Mouse (Mus musculus) spleen, adult 18-20 months (tissue): ENCODE results near the gene Irf2.

ENCODE experiments used
- DNase-seq, 2 experiments: peaks; one replicate each; pipeline ENCODE4 v3.0.0; 2022; ENCODE audit warnings: mixed read lengths in 2 of 2

Gene Irf2

DNA sequence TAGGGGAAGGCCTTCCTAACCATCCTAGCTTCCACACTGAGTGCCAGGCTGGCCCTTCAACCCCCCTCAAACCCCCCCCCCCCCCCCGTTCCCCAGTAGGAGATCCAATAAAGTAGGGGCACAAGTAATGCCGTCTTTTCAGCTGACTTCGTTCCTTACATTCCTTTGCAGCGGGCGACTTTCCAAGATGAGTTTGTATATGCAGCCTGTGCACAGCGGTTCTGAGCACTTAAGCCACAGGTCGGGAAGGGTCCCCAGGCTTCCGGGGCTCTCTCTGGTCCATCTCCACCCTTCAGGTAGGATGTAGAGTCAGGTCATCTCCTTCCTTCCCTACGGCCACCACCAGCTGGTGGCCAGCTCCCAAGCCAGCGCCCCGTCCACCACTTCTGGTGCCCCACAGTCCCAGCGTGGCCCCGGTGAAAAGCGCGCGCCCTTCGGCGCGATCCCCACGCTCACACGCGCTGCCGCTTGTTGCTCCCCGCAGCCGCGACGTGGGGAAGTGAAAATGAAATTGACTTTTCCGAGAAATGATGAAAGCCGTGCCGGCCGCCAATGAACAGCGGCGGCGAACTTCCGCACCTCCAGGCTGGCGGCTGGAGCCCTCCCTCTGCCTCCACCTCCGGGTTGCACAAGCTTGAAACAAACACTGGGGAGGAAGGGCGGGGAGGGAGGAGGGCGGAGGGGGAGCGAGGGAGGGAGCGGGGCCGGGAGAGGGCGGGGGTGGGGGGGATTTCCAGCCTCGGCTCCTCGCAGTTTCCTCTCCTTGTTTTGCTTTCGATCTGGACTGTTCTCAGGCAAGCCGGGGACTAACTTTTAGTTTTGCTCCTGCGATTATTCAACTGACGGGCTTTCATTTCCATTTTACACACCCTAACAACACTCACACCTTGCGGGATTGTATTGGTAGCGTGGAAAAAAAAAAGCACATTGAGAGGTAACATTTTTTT lies at the start of gene Irf2:
Irf2 (plus strand) TSS at position 730 of the 947 bp plus-strand sequence.
- peak; percentile 83 to 91 for DNase-seq

DNA sequence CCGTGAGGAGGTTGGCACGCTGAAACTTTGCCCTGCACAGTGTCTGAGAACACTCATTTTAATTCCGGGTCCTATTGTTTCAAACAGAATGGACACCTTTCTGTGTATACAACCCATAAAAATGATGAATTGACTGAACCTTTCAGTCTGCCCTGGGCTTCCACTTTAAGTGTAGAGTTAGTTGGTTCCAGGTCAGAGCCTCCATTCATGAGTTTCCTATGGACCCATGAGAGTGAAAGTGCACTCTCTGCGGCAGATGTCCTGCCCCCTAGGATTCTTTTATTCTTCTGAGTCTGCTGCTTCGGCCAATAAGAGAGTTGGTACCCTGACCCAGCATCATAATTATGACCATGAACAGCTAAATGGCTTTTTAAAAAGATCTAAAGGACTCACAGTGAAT lies 49.4 kb upstream of the Irf2 start:
- no peak for DNase-seq

DNA sequence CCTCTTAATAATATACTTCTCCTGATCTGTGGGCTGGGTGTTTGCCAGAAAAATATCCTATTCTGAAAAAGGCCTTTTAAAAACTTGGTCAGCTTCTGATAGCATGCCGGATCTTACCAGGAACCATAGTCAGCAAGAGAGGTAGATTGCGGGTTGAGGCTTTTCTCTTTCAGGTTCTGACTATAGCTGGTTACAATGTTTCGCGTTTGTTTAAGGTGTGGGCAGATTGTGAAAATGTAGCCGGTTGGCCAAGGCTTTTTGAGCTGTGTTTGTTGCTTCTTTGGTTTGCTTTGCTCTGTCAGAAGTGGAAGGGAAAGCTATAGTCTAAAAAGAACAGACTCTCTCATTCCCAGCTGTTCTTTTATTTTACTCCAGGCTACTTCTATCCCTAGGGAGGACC lies 49.0 kb upstream of the Irf2 start:
- DNase-seq = no peak

DNA sequence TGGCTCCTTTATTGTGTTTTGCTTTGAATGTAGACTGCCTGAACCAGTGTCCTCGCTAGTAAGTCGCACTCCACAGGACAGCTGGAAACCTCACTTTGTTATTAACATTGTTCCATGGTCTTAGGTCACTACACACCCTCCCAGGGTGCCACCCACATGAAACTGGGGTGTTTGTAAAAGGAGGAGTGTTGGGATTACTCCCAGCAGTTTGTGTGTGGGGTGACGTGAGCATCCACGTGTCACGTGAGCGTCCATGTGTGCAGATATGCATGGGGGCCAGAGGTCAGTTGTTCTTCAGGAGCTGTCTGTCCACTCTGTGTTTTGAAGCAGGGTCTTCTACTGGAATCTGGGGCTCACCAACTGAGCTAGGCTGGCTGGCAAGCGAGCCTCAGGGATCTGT lies 48.2 kb upstream of the Irf2 start:
- DNase-seq = no peak

DNA sequence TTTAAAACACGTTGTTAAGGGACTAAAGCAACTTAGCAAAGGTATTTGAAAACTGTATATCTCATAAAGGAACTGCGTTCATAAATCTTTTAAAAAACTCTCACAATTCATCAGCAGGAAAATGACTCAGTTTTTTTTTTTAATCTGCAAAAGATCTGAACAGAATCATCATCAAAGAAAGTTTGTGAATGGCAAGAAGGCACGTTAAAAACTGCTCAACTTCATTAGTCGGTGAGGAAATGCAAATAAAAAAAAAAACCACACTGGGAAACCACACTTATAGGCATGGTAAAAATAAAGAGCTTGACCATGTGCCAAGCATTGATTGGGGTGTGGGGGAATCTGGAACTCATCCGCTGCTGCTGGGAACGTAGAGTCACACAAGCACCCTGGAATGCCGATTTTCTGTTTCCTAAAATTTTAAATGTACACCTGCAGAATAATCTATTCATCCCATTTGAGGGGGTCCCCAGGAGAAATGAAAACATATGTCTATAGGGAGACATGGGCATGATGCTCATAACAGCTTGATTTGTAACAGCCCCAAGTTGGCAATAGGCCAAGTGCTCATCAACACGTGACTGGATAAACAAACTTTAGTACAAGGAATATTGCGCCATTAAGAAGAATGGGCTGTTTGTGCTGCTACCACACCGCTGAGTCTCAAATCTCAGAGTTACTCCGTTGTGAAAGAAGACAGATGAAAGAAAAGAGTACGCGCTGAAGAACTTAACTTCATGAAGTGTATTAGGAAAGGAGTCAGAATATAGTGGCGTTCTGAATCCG lies 43.1 kb upstream of the Irf2 start:
- DNase-seq = no peak

DNA sequence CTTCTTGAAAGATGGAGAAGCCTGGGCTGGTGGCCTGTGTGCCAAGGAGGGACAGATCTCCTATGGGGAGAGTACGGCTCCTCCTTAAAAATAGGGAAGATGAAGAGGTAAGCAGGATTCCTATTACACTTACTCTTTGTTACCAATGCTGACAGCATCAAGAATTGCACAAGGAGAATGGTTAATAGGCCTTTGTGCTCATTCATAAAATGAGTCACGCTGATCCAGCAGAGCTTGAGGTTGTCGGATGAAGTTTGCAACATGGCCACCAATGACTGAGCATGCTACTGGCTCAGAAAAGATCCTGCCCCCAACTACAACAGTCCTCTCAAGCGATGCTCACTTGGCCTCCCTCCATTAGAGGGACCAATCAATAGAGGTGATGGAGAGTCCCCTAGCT lies 42.0 kb upstream of the Irf2 start:
- no peak for DNase-seq

DNA sequence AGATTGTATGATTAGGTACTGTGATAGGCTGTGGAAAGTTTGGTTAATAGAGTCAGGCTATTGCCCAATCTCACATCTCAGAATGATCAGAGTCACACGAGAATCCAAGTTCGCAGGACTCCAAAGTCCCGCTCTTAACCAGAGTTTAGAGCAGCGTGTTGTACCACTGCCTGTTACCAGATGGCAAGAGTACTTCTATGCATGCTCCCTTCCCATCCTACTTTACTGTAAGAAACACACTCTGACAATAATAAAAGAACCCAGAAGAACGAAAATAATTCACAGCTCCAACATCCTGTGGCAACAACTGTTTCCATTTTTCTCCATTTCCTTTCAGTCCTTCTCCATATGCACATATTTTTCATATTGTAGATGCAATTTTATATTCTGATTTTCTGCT lies 41.4 kb upstream of the Irf2 start:
- no peak for DNase-seq

DNA sequence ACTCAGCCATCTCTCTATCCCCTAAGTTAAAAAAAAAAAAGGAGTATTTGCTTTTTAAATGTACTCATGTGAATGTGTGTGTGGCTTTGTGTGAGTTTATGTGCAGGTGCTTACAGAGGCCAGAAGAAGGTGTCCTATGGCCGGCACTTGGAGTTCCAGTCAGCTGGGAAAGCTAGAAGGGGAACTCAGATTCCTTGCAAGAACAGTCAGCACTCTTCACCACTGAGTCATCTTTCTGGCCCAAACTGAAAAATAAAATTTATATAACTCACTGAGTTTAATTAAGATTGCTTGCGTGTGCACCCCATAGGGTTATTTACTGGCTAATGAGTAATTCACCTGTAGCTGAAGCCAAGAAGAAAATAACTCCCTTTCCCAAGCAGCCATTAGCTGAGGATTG lies 34.4 kb upstream of the Irf2 start:
- DNase-seq = no peak

DNA sequence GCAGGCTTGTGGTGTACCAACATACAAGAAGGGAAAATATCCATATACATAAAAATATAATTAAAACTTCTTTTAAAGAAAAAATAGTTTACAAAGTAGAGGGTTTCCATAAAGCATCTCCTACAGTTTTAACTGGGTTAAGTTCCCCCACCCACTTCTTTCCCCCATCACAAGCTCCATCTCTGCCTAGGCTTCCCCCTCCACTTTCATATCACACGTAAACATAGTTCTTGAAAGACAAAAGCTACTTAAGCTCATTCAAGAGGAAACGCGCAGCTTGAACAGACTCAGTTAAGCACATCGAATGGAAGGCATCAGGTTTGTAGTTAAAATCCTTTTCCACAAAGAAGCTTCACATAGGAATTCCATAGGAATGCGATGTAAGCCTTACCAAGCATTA lies 32.8 kb upstream of the Irf2 start:
- DNase-seq = no peak

DNA sequence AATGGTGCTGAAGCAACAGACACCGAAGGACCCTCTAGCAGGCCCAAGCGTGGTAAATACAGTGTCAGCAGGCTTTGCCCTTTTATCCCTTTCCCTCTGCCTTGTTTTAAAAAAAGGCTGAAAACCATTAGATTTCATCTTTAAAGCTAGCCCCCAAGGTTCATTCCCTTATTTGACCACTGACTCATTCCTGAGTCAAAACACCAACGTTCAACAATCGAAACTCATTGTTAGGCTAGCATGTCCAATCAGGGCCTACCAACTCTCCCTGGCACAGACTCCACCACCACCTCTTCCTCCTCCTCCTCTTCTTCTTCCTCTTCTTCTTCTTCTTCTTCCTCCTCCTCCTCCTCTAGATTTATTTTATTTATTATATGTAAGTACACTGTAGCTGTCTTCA lies 30.2 kb upstream of the Irf2 start:
- DNase-seq = no peak

DNA sequence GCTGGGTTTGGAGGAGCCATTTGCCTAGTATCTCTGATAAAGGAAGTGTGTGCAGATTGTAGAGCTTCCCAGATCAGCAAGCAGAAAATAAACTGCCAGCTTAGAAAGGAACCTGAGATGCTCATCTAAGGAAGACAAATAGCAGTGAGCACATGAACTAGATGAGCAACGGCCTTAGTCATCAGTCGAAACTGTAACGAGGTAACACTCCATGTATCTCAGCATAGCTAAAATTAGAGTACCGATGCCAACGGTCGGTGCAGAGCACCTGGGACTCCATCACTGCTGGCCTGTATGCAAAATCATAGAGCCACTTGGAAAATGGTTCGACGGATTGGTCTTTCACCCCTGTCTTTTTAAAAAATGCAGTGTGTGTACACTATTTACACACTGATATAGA lies 29.2 kb upstream of the Irf2 start:
- no peak for DNase-seq

DNA sequence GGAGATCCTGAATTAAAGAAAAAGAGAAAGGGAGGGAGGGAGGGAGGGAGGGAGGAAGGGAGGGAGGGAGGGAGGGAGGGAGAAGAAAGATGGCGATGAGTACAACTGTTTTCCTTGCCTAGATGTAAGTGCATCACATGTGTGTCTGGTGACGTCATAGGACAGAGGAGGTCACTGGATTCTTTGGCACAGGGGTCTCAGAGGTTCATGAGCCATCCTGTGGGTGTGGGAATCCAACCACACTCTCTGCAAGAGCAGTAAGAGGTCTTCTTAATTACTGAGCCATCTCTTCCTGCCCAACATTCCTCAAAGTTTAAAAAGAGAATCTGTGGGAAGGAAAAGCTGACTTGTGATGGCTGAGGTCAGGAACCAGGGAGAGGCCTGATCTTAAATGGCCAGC lies 28.0 kb upstream of the Irf2 start:
- DNase-seq = no peak

DNA sequence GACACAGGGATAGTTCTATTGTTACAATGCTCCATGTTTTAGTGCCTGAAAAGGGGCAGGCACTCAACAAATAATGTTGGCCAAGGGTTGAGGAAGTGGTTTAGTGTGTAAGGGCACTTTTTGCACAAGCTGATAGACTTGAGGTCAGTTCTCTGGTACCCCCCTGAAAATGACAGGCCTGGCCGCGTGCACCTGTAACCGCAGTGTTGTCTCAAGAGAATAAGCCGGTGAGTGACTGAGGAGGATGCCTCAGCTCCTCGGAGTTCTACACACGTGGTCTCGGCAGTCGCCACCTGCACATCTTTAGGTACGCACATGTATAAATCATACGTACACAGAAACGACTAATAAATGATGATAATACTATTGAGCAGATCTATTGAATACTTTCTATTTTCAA lies 26.4 kb upstream of the Irf2 start:
- peak; percentile 50 to 70 for DNase-seq

DNA sequence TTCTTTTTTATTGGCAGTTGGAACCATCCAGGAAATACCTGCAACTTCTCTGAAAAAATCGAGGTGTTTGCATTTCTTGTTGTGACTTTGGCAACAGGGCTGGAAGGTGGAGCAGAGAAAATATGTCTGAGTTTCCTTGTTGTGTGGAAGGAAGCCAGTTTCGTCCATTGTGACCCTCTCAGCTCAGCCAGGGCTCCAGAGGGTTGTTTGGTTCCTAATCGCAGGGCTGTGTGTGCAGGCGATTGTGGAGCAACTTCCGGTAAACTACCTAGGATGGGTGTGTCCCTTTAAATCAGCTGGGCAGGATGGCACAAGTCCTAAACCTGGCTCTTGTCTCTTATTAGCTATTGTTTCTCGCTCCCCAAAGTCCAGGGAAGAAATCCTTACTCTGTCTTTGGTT lies 25.7 kb upstream of the Irf2 start:
- no peak for DNase-seq

DNA sequence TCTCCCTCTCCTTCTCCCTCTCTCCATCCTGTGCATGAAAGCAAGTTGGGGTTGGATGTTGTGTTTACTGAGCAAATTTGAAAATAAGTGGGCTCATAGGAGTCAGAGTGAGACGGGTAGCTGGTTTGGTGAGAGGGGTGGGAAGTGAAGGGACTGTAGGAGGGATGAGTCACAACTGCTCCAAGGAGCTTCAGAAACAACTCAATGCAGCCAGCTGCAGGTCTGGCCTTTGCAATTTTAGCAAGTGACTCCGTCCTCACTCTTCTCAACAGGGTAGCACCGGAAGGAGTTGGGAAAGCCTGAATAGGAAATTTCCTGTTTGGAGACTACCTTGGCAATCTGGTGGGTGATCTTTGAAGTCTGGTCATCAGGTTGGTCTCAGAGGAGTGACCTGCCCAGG lies 25.1 kb upstream of the Irf2 start:
- DNase-seq = no peak

DNA sequence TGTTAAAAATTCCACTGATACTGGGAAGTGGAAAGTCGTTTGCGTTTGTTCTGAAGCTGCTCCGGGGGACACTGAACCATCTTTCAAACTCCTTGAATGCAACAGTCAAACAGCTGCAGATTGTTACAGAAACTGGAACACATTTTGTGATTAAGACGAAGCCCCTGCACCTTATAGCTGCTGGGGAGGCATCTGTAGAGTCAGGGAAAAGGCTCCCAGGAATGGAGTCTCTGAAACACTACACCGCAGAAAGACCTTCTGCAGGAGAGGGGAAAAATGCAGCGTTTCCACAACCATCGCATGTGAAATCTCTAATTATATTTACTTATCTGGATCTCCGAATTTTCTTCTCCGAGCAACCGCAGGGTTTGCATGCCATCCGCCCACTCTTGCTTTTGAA lies 23.1 kb upstream of the Irf2 start:
- no peak for DNase-seq

DNA sequence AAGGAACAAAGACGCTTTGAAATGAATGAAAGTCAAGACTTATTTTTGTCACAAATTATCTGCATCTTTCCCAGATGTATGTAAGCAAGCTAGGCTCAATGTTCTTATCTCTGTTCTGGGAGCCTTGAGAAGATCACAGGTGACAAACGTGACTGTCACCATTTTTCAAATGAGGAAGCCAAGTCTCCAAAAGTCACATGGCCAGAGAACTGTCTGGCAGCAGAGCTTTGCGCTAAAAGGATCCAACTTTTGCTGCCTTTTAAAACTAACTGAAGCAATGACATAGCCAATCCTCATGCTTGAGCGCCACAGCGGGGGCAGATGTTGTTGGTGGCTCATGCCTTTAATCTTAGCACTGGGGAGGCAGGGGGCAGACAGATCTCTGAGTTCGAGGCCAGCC lies 22.4 kb upstream of the Irf2 start:
- no peak for DNase-seq

DNA sequence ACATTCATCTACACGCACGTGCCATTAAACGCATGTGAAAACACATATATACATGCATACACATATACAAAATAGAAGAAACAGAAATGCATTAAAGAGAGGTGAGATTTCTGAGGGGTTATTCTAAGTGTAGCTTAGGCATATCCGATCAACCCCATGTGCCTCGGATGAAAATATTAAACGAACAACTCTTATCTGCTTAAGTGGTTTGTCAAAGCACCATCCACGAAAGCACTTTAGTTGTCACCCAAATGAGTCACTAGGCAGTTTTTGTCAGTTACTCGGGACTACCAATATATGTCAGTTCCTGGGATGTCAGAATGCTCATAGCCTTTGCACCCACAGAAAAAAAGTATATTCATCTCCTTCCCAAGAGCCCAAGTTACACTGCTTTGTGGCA lies 21.2 kb upstream of the Irf2 start:
- no peak for DNase-seq

DNA sequence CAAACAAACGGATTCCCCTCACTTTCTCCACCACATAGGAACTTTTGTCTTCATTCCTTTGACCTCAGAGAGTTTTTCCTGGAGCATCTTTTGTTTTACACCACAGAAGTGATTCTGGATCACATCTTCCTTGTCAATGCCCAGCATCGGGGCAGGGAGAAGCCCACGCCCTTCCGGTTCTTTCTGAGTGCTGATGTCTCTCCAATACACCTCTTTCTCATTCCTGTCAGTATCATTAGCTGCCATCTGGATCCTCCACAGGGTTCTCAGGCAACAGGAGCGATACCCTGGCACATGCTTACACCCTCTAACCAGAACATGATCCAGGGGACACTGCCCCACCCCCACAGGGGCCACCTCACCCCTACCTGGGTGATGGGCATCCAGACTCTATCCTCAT lies 20.8 kb upstream of the Irf2 start:
- DNase-seq = no peak

DNA sequence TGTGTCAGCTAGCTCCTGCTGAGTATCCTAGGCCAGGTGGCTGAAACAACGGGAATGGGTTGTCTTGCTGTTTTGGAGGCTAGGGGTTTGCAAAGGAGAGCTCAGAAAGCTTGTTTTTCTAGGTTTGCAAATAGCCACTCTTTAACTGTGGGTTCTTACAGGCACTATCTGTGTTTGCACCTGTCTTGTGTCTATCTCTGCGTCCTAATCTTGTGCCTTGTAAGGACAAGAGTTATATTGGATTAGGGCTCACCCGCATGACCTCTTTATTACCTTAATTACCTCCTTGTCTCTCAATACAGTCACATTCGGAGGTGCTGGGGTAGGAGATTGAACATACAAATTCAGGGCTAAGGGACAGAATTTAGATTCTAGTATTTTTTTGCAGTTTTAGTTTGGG lies 18.9 kb upstream of the Irf2 start:
- no peak for DNase-seq

DNA sequence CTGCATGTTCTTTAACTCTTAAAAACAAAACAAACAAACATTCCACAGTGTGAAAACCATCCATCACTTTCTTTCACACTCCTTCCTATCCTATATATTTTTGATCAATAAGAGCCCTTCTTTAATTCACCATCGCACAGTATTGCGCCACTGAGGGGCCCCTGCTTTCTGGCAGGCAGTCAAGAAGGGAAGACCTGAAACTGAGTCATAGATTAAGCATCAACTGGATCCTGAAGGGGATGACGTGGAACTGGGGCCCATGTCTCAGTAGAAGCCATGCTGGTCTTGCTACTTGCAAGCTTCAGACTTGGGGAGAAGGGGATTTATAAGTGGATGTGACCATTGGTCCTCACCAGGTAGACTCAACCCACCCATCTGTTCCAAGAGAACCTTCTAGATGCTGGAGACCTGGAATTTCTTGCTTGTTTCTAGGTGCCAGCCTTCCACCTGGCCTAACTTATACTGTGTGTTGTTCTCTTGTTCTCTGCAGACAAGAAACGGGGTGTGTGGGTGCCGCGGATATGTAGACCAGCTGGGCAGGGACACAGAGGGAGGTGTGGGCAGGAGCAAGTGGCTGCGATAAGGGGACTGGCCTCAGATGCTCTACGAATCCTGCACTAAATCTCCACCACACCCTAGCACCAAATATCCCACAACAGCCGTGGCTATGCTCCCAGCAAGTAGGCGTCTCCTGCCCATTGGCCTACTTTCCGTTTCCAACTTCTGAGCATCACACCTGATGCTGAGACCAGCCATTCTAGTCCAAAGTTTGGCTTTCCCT lies 18.3 kb upstream of the Irf2 start:
- DNase-seq = no peak

DNA sequence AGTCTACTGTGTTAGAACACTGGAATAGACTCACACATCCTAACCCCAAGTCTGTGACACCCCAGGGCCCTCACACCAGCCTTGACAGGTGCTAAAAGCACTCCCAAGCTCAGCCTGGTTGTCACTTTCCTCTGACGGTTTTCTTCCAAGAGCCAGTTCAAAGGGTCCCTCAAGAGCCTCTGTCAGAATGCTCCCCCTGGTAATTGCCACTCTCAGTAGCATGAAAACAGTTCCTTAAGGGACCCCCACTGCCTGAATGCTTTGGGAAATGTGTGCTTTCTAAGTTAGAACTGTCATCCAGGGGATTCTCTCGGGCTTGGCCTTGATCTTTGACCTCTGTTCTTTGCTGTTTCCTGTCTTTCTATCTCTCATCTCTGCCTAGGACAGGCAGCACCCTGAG lies 17.0 kb upstream of the Irf2 start:
- DNase-seq = no peak

DNA sequence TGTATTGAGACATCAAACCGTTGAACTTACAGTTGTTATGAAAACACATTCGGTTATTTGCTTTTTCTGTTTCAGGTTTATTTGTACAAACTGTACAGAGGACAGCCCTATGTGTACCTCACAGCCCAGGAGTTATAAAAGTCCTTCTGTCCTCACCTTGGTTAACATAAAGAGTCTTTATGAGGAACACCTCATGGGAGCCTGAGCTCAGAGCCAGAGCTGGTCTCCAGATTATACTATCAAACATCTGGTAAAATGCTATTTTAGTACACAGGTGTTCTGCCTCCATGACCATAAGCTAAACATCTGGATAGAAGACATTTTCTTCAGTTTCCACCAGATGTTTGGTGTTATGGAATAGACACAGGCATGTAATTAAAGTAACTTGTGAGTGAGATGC lies 13.1 kb upstream of the Irf2 start:
- DNase-seq = no peak
